Mouse (Mus musculus): ENCODE results near the gene Mical1.

The Mical1 gene

GRCm38 (mm10) chr10:41477278-41478181, 1.4 kb downstream of the Mical1 start:
- no peak for DNase-seq

DNA sequence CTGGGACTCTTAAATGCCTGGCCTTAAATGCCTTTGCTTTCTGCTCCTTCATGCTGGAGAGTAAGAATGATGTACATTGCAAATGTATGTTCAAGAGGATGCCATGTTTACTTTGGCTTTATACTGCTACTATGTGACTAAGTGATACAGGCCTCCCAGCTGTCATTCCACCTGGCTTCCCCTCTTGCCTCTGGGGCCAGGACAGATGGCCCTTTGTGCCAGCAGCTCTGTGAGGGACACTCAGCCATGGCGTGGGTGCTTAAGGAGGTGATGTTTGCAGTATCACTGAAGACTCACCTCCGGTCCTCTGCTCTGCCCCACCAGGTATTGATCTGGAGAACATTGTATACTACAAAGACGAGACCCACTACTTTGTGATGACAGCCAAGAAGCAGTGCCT, 3.8 kb downstream of the Mical1 start:
- DNase-seq = no peak

- DNase-seq = no peak
Observed at GRCm38 (mm10) chr10:41480938-41481880, 5.1 kb downstream of the Mical1 start.

DNA sequence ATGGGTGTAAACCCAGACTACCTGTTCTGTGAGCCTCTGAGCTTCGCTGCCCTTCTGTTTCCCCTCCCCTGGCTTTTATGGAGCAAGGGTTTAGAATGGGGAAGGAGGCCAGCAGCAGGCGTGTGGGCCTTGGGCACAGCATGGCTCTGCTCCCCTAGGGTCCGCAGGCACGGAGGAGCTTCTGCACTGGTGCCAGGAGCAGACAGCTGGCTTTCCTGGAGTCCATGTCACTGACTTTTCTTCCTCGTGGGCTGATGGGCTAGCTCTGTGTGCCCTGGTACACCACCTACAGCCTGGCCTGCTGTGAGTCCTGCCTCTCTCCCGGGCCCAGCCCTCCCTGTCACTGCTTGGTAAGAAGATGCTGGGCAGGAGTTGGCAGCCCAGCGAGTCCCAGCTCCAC, 6.3 kb downstream of the Mical1 start:
- peak; percentile 51 for DNase-seq

DNA sequence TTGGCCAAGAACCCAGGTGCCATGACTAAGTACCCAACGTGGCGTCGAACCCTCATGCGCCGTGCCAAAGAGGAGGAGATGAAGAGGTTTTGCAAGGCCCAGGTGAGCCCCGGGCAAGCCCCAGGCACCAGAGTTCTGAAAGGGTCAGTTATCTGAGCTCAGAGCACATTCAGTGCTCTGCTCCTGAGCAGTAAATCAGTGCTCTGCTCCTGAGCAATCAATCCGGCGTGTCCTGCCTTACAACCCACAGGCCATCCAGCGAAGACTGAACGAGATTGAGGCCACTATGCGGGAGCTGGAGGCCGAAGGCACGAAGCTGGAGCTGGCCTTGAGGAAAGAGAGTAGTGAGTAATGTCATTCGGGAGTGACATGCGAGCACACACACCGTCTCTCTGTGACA, 9.7 kb downstream of the Mical1 start:
- no peak for DNase-seq

DNA sequence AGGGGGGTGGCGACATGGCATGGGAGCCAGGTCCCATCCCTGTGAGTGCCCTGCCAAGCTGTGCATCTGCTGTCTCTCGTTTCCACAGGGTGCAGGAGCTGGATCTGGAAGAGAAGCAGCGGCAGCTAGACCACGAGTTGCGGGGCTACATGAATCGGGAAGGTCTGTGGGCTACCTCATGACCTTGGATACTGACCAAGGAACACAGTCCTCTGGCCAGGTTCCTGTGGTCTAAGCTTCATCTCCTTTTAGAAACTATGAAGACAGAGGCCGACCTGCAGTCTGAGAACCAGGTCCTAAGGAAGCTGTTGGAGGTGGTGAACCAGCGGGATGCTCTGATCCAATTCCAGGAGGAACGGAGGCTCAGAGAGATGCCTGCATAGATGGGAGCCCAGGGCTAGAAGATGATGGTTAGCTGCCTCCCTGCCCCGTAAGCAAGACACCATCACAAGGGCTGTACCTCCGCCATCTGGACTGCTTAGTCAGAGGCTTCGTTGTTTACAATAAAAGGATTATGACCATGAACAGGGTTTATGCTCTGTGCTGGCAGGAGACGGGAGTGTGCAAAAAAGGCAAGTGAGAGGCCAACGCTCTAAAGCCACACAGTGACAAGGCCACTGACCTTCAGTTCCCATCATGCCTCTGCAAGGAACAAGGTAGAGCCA, 10.5 kb downstream of the Mical1 start:
- no peak for DNase-seq

DNA sequence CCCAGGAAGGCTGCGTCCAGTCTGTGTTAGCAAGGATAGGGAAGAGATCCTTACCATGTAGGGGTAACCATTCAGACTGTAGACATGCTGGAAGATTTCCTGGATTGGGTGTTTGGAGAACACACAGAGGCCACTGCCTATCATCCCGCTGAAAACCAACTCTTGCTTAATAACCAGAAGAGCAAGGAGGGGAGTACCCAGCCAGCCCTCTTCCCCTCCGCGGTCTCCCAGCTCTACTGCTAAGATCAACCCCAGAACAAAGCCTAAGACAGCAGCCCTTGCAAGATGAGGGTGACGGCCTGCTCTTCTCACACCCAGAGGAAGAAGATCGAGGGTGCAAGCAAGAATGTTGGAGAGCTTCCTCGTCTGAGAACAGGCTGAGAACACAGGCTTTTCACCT, 12.8 kb downstream of the Mical1 start:
- no peak for DNase-seq

DNA sequence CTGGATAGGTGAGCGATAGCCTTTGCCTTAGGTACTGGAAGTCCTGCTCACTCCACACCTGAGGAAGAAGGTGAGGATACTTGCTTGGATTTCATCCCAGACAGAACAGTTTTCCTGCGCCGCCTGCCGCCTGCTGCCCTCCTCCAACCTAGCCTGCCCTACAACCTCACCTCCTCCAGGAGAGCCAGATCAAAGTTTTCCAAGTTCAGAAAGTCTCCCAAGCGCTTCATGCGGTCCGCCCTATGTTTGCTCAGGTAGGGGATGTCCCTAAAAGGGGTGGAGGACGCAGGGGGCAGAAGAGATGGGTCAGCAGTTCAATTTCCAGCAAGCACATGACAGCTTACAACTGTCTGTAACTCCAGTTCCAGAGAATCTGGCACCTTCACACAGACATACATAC, 13.2 kb downstream of the Mical1 start:
- DNase-seq = no peak

DNA sequence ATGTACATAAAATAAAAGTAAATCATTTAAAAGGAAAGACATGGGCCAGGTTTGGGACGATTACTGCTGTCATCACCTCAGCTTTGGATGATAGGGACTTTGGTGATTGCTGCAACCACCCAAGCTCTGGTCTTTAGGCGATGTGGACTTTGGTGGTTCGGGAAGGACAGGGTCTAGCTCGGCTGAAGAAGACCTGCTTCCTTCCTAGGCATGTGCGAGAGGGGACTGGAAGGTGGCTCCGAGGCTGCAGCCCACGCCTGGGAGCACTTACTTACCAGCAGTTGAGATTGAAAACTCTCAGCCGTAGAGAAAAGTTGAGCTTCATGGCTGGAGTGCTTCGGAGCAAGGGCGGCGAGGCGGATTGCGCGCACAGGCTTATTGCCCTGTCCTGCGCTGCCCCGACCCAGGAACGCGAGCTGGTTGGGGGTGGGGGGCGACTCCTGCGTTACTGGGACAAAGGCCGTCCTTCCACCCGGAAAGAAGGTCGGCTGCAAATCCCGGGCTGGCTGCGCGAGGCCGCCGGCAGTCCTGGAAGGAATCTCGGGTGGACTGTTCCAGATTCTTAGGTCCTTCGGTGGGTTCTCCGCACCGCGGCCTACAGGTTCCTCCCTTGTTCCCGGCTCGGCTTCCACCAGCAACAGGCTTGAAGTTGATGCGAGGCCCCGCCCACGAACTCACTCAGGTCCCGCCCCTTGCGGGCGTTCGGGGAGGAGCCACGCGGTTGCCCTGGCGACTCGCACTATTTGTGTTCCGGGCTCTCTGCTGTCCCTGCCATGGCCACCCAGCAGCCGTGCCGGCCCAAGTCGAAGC, 13.8 kb downstream of the Mical1 start, which contains the start of the genes Smpd2 and Ppil6:
Smpd2 (minus strand) TSS at position 662 of the 810 bp plus-strand sequence.
Ppil6 (plus strand) TSS at position 732 of the 810 bp plus-strand sequence.
- DNase-seq = peak; percentile 91

DNA sequence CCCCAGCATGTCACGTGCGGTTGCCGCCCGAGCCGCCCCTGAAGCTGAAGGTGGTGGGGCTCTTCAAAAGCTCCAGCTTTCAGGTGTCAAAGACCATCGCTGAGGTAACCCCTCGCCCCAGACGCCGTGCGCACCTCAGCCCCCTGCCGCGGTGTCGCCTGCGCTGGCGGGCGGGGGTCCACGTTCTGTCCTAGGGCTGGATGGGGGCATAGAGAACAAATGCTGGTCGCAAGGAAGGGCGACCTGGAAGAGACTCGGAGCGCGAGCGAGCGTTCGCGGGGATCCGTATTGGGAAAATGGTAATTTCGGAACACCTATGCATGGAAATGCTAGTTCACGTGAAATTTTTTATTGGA, 14.4 kb downstream of the Mical1 start:
- DNase-seq = no peak

DNA sequence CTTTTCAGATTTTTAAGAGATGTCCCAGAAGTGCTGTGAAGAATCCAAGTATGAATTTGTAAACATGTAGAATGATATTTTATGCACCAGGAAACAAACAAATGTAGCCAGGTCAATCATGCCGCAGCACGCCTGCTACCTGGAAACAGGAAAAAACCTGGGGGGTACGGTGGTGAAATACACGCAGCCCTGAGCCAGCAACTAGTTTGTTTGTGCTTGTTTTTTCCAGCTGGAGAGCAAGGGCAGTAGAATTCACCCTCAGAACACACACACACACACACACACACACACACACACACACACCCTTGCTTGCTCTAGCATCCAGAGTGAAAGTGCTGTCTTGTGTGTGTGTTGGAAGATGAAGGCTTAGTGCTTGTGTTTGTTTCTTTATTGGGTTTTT, 15.0 kb downstream of the Mical1 start:
- DNase-seq = no peak

GRCm38 (mm10) chr10:41500941-41501340, 24.8 kb downstream of the Mical1 start:
- DNase-seq = peak; percentile 27

DNA sequence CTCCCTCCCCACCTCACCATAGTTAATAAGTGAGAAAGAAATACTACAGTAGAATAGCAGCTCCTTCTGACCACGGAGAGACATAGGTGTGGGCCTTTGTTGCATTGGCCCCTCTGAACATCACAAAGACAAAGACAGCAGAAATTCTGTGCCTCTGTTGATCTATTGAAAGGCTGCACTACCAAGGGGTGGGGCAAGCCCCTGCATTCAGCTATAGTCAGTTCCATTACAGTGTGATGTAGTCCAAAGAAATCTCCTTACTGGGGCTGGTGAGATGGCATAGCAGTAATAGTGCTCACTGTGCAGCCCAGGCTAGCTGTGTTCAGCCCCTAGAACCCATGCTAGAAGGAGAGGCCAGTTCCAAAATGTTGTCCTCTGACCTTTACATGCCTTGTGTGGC, 28.9 kb downstream of the Mical1 start:
- DNase-seq = no peak

DNA sequence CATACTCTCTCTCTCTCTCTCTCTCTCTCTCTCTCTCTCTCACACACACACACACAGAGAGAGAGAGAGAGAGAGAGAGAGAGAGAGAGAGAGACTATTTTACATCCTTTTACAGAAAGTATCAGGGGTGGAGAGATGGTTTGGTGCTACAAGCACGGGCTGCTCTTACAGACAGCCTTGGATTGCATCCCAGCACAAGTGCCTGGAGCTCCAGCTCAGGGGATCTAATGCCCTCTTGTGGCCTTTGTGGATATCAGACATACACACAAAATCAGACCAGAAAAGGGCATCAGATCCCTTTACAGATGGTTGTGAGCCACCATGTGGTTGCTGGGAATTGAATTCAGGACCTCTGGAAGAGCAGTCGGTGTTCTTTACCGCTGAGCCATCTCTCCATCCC, 29.3 kb downstream of the Mical1 start:
- DNase-seq = peak; percentile 80

DNA sequence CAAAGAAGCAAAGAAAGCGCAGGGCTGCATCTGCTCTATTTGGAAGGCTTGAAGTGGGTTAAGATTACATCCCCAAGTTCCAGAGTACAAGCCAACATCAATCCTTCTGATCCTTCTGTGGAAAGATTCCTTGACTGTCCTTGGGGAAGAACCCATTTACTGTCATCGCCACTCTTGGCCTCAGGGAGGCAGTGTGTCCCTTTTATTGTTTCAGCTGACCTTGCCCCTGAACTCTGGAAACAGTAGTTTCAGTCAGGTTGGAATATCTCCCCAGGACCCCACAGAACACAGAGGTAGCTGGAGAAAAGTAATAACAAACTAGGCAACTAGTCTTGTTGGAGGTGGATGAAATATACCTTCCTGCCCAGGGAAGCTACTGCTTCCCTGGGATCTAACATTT, 33.0 kb downstream of the Mical1 start:
- no peak for DNase-seq

GRCm38 (mm10) chr10:41514301-41514700, 38.2 kb downstream of the Mical1 start:
- no peak for DNase-seq

- DNase-seq = no peak
Observed at GRCm38 (mm10) chr10:41514921-41515320, 38.8 kb downstream of the Mical1 start.

GRCm38 (mm10) chr10:41518508-41518980, 42.4 kb downstream of the Mical1 start:
- peak; percentile 81 for DNase-seq

DNA sequence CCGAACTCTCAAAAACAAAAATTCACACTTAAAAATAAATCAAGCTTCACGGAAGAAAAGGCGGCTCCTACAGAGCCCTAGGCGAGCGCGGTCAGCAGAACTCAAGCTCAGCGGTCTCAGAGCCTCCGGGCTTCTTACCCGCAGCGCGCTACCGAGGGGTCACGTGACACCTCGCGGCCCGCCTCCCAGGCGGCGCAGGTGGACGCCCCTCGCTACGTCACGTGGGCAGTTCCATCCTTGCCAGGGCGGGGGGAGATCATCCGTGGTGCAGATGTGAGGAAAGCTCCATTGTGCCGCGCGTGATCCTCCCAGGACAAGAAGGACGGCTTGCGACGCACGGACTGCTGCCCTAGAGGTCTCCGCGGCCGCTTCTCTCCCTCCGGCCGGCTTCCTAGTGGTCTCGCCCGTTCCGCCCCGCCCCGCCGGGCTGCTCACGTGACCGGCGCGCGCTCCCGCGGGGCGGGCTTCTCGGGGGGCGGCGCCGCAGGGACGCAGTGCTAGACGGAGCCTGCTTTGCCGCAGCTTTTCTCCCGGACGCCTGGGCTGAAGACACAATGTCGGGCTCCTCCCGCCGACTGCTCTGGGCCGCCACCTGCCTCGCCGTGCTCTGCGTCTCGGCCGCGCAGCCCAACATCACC, 43.0 kb downstream of the Mical1 start, which contains the start of gene Cd164:
Cd164 (plus strand) TSS at position 434 of the 638 bp plus-strand sequence.
- peak; percentile 95 for DNase-seq

- no peak for DNase-seq
Observed at GRCm38 (mm10) chr10:41519640-41520409, 43.7 kb downstream of the Mical1 start.

DNA sequence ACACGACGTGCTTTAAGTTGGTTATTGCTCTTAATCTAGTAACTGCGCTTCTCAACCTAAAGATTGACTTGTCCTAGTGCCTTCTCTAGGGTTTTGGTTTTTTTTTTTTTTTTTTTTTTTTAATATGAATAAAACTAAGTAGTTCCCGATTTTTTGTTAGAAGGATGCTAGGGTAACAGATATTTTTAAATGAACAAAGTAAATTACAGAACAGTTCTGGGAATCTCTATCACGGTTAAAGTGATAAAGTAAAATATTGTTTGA, 44.2 kb downstream of the Mical1 start:
- DNase-seq = no peak

All from cerebellum, adult 11-12 months (tissue).